Mouse (Mus musculus): ENCODE measurements at regions not wholly inside any gene's neighbourhood (a gene's known extent, or its start where the extent isn't known, plus 50 kb on each side); places are given as distances from the start of the nearest gene placed in this dataset.

- TF ChIP-seq CTCF (IDR thresholded peaks at IDR 0.05; ENCODE audit: low read depth), result no peak
- no peak for TF ChIP-seq EP300 (IDR thresholded peaks at IDR 0.05; ENCODE audit: low read depth)
Measured at GRCm38 (mm10) chr1:78032336-78032735, 164.6 kb downstream of the Pax3 start.

All from liver, embryonic 14.5 days (tissue).